Mouse (Mus musculus) lung, embryonic 16.5 days (tissue): ENCODE data around the gene Nup188. TPM values are rescaled to one million over a fixed set of nuclear protein-coding genes. Genes with fewer than 3 reads are reported as not detected.

Source experiments
- ATAC-seq: fragments of 200-750 bp; cut with Nextera tagmentation; 2 replicates; pipeline ENCODE4 v1.8.0; 2017; ENCODE audit warnings: low read depth, mild to moderate bottlenecking, moderate library complexity
- H3K27ac ChIP-seq: fragments of 300-500 bp; sonication (generic); 2 replicates; pipeline ENCODE4 v1.5.1; 2014; ENCODE audit warnings: mild to moderate bottlenecking, control low read depth, low read length
- H3K27me3 ChIP-seq: fragments of 300-500 bp; sonication (generic); 2 replicates; pipeline ENCODE4 v1.6.1; 2014; ENCODE audit warnings: low read depth, low read length, mixed read lengths; ENCODE audit not compliant: control insufficient read depth, insufficient read depth
- H3K36me3 ChIP-seq: fragments of 300-500 bp; sonication (generic); 2 replicates; pipeline ENCODE4 v1.6.1; 2014; ENCODE audit warnings: low read length; ENCODE audit not compliant: control insufficient read depth, insufficient read depth
- H3K4me1 ChIP-seq: fragments of 300-500 bp; sonication (generic); replicated peaks from 2 replicates; pipeline ENCODE4 v1.6.1; 2014; ENCODE audit warnings: low read length, mixed read lengths; ENCODE audit not compliant: control insufficient read depth, insufficient read depth
- H3K4me2 ChIP-seq: fragments of 300-500 bp; sonication (generic); 2 replicates; pipeline ENCODE4 v1.6.1; 2014; ENCODE audit warnings: low read depth, low read length, control low read depth
- H3K4me3 ChIP-seq: fragments of 300-500 bp; sonication (generic); 2 replicates; pipeline ENCODE4 v1.5.1; 2014; ENCODE audit warnings: mild to moderate bottlenecking, low read length, control low read depth
- H3K9ac ChIP-seq: fragments of 300-500 bp; sonication (generic); 2 replicates; pipeline ENCODE4 v1.6.1; 2014; ENCODE audit warnings: low read length, control low read depth
- H3K9me3 ChIP-seq: fragments of 300-500 bp; sonication (generic); 2 replicates; pipeline ENCODE4 v1.6.1; 2016; ENCODE audit warnings: low read length; ENCODE audit not compliant: control insufficient read depth
- WGBS: fragments of 180-500 bp; shearing (Covaris S2); extraction: QIAGEN DNeasy Blood & Tissue Kit; methylation state at CpG from one replicate; pipeline ENCODE4 v1.1.7; 2014; 5-methylcytosine and 5-hydroxymethylcytosine counted together
- polyA plus RNA-seq: library from polyadenylated mRNA; unstranded; fragments of >200 nt; fragmentation: Nextera tagmentation; extraction: Ambion mirVana; gene quantifications from 2 replicates; pipeline ENCODE4 v1.2.1, GENCODE M21; 2015

Gene Nup188
- polyA plus RNA-seq, 1 experiment from 2014 or later = 33.6 TPM

- WGBS = 89% methylated on average over 2 of the region's 2 CpGs
- Histone ChIP-seq H3K27me3 (no peaks in the 10 kb centered on the region), H3K9ac (peak overlapping the region; percentile 74; the same call in 1 of the 2 replicates), H3K36me3 (peaks cover 26% of the 10 kb centered on the region), H3K4me2 (peak overlapping the region; percentile 85), H3K4me1 (peaks cover 12% of the 10 kb centered on the region), H3K27ac (peak overlapping the region; percentile 36; the same call in 1 of the 2 replicates), H3K9me3 (no peaks in the 10 kb centered on the region), H3K4me3 (peak overlapping the region; percentile 67)
- ATAC-seq = no peak
Observed at GRCm38 (mm10) chr2:30365281-30366069, 79.3 kb downstream of the Nup188 start.

- no peak overlapping the region for H3K4me2 ChIP-seq
- no peak overlapping the region for H3K4me3 ChIP-seq
- no peaks in the 10 kb centered on the region for H3K27me3 ChIP-seq
- WGBS = 44% methylated on average over 5 of the region's 5 CpGs
- peak overlapping the region; percentile 36; the same call in 1 of the 2 replicates for H3K27ac ChIP-seq
- peaks cover 12% of the 10 kb centered on the region for H3K4me1 ChIP-seq
- ATAC-seq = no peak
- H3K9me3 ChIP-seq = no peaks in the 10 kb centered on the region
- peaks cover 29% of the 10 kb centered on the region for H3K36me3 ChIP-seq
- H3K9ac ChIP-seq = no peak overlapping the region
Observed at GRCm38 (mm10) chr2:30366203-30366602, 80.0 kb downstream of the Nup188 start.

GRCm38 (mm10) chr2:30371544-30371943 is 85.3 kb downstream of the Nup188 start:
- Histone ChIP-seq H3K9ac (no peak overlapping the region), H3K27ac (no peak overlapping the region), H3K4me2 (no peak overlapping the region), H3K4me1 (no peaks in the 10 kb centered on the region), H3K9me3 (no peaks in the 10 kb centered on the region), H3K27me3 (no peaks in the 10 kb centered on the region), H3K4me3 (no peak overlapping the region), H3K36me3 (peaks cover 53% of the 10 kb centered on the region)
- no peak for ATAC-seq
- 84% methylated on average over 8 of the region's 8 CpGs for WGBS

GRCm38 (mm10) chr2:30372726-30373125 is 86.5 kb downstream of the Nup188 start:
- H3K36me3 ChIP-seq = peaks cover 60% of the 10 kb centered on the region
- H3K9me3 ChIP-seq = no peaks in the 10 kb centered on the region
- no peak overlapping the region for H3K4me2 ChIP-seq
- no peak overlapping the region for H3K4me3 ChIP-seq
- no peak overlapping the region for H3K9ac ChIP-seq
- H3K27ac ChIP-seq = no peak overlapping the region
- no peaks in the 10 kb centered on the region for H3K27me3 ChIP-seq
- no peaks in the 10 kb centered on the region for H3K4me1 ChIP-seq
- WGBS = 96% methylated on average over 5 of the region's 5 CpGs
- no peak for ATAC-seq

- no peak overlapping the region for H3K4me3 ChIP-seq
- no peaks in the 10 kb centered on the region for H3K27me3 ChIP-seq
- no peak for ATAC-seq
- no peaks in the 10 kb centered on the region for H3K9me3 ChIP-seq
- H3K4me1 ChIP-seq = peaks cover 3% of the 10 kb centered on the region; the same call in 1 of the 2 replicates
- no peak overlapping the region for H3K4me2 ChIP-seq
- WGBS = 91% methylated on average over 10 of the region's 10 CpGs
- no peak overlapping the region for H3K9ac ChIP-seq
- H3K36me3 ChIP-seq = peaks cover 45% of the 10 kb centered on the region
- no peak overlapping the region for H3K27ac ChIP-seq
Observed at GRCm38 (mm10) chr2:30375893-30376292, 89.7 kb downstream of the Nup188 start.

- no peaks in the 10 kb centered on the region for H3K27me3 ChIP-seq
- no peaks in the 10 kb centered on the region for H3K9me3 ChIP-seq
- no peak for ATAC-seq
- H3K36me3 ChIP-seq = peaks cover 45% of the 10 kb centered on the region
- H3K27ac ChIP-seq = no peak overlapping the region
- no peak overlapping the region for H3K4me2 ChIP-seq
- H3K4me3 ChIP-seq = no peak overlapping the region
- no peak overlapping the region for H3K9ac ChIP-seq
- WGBS = 77% methylated on average over 5 of the region's 5 CpGs
- H3K4me1 ChIP-seq = peaks cover 3% of the 10 kb centered on the region; the same call in 1 of the 2 replicates
Observed at GRCm38 (mm10) chr2:30377721-30378120, 91.5 kb downstream of the Nup188 start.

- H3K27me3 ChIP-seq = no peaks in the 10 kb centered on the region
- peaks cover 43% of the 10 kb centered on the region for H3K36me3 ChIP-seq
- no peak overlapping the region for H3K27ac ChIP-seq
- no peak overlapping the region for H3K9ac ChIP-seq
- no peak overlapping the region for H3K4me3 ChIP-seq
- peak; percentile 76 for ATAC-seq
- no peaks in the 10 kb centered on the region for H3K9me3 ChIP-seq
- no peak overlapping the region for H3K4me2 ChIP-seq
- peaks cover 3% of the 10 kb centered on the region; the same call in 1 of the 2 replicates for H3K4me1 ChIP-seq
- 59% methylated on average over 7 of the region's 7 CpGs for WGBS
Observed at GRCm38 (mm10) chr2:30379307-30379706, 93.1 kb downstream of the Nup188 start.

GRCm38 (mm10) chr2:30380564-30381376 is 94.6 kb downstream of the Nup188 start:
- H3K4me1 ChIP-seq = peaks cover 3% of the 10 kb centered on the region; the same call in 1 of the 2 replicates
- no peak overlapping the region for H3K4me2 ChIP-seq
- H3K27me3 ChIP-seq = no peaks in the 10 kb centered on the region
- 86% methylated on average over 10 of the region's 10 CpGs for WGBS
- H3K36me3 ChIP-seq = peaks cover 44% of the 10 kb centered on the region
- no peak overlapping the region for H3K4me3 ChIP-seq
- ATAC-seq = no peak
- H3K27ac ChIP-seq = no peak overlapping the region
- H3K9ac ChIP-seq = no peak overlapping the region
- H3K9me3 ChIP-seq = no peaks in the 10 kb centered on the region

- no peak for ATAC-seq
- Histone ChIP-seq H3K4me2 (no peak overlapping the region), H3K4me3 (no peak overlapping the region), H3K27ac (no peak overlapping the region), H3K36me3 (peaks cover 39% of the 10 kb centered on the region), H3K4me1 (peaks cover 3% of the 10 kb centered on the region; the same call in 1 of the 2 replicates), H3K9me3 (no peaks in the 10 kb centered on the region), H3K9ac (no peak overlapping the region), H3K27me3 (no peaks in the 10 kb centered on the region)
- 89% methylated on average over 4 of the region's 4 CpGs for WGBS
Observed at GRCm38 (mm10) chr2:30381377-30381725, 95.2 kb downstream of the Nup188 start.
